Mouse (Mus musculus): ENCODE measurements around the gene Arl10. TPM values are rescaled to one million over a fixed set of nuclear protein-coding genes. Genes with fewer than 3 reads are reported as not detected.
A peak's percentile ranks its signal among the peaks of the same experiment; 100 is the strongest.

The Arl10 gene
- 27.1 and 29.7 TPM in 2 replicates for polyA plus RNA-seq (2014; fragmentation: Nextera tagmentation; extraction: Ambion mirVana)

DNA sequence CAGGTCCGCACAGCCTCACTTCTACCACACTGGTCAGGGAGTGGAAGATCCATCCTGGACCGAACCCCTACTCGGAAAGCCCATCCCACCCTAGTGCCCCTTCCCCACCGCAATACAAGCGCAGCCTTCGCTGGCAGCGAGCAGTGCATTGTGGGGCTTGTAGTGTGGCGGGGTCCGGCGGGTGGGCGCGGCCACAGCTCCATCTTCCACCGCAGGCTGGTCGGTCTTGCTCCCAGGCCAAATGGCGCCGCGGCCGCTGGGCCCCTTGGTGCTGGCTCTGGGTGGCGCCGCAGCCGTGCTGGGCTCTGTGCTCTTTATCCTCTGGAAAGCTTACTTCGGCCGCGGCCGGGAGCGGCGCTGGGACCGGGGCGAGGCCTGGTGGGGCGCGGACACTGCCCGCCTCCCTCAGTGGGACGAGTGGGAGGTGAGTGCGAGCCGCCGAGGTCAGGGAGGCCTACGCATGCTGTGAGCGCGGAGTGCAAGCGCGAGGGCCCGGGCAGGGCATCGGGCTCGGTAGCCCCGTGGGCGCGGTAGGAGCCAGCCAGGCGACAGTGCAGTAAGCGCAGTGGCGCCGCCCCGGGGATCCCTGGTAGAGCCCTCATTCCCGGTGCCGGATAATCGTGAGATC, at the start of gene Arl10:
Gene Arl10, plus strand, starts transcription at position 162 of the 628 bp plus-strand sequence.
- H3K36me3 ChIP-seq (ENCODE audit: control insufficient read depth, insufficient read depth, low read length), result peaks cover 10% of the 10 kb centered on the region
- H3K4me3 ChIP-seq (ENCODE audit: low read depth, low read length), result peak within 1 kb of the TSS; percentile 86
- peak within 1 kb of the TSS; percentile 90 for H3K4me2 ChIP-seq (ENCODE audit: low read depth, severe bottlenecking)
- H3K9me3 ChIP-seq (ENCODE audit: control insufficient read depth, low read length), result no peaks in the 10 kb centered on the region
- ATAC-seq (ENCODE audit: insufficient number of reproducible peaks, low FRiP score, low TSS enrichment, low read depth) (peak; percentile 88), DNase-seq (ENCODE audit: low spot score) (peak; percentile 90)
- peak within 1 kb of the TSS; percentile 22 for H3K27ac ChIP-seq (replicated peaks; ENCODE audit: low read depth, low read length)
- H3K9ac ChIP-seq (ENCODE audit: low read length), result peak within 1 kb of the TSS; percentile 78
- under 1% methylated on average over 55 of the region's 55 CpGs for WGBS
- H3K27me3 ChIP-seq (ENCODE audit: control insufficient read depth, insufficient read depth, low read length), result no peaks in the 10 kb centered on the region
- H3K4me1 ChIP-seq (ENCODE audit: control insufficient read depth, insufficient read depth, low read length), result peaks cover 4% of the 10 kb centered on the region; the same call in 1 of the 2 replicates

- Histone ChIP-seq H3K4me3 (ENCODE audit: low read depth, low read length) (no peak overlapping the region), H3K27ac (replicated peaks; ENCODE audit: low read depth, low read length) (no peak overlapping the region), H3K4me2 (ENCODE audit: low read depth, severe bottlenecking) (no peak overlapping the region), H3K4me1 (ENCODE audit: control insufficient read depth, insufficient read depth, low read length) (no peaks in the 10 kb centered on the region), H3K27me3 (ENCODE audit: control insufficient read depth, insufficient read depth, low read length) (no peaks in the 10 kb centered on the region), H3K9me3 (ENCODE audit: control insufficient read depth, low read length) (no peaks in the 10 kb centered on the region), H3K36me3 (ENCODE audit: control insufficient read depth, insufficient read depth, low read length) (peaks cover 9% of the 10 kb centered on the region; the same call in 1 of the 2 replicates), H3K9ac (ENCODE audit: low read length) (no peak overlapping the region)
- DNase-seq (ENCODE audit: low spot score) (no peak), ATAC-seq (ENCODE audit: insufficient number of reproducible peaks, low FRiP score, low TSS enrichment, low read depth) (no peak)
- 87% methylated on average over 6 of the region's 6 CpGs for WGBS
These were observed 47.7 kb upstream of the Arl10 start for GRCm38 (mm10) chr13:54527140-54527539.

DNA sequence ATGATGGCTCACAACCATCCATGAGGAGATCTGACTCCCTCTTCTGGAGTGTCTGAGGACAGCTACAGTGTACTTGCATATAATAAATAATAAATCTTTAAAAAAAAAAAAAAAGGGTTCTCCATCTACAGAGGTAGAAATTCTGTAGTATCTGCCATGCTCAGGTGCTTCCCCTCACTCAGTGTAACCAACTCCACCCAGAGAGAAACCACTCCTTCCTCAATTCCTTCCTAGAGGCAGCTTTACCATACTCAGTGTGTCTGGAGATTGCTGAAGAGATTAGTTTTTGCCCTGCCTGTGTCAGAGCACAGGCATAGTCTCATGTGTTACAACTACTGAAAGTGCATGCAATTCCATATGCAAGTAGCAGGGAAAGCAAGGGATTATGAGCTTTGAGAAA, 42.7 kb upstream of the Arl10 start:
- peaks cover 2% of the 10 kb centered on the region; the same call in 1 of the 2 replicates for H3K36me3 ChIP-seq (ENCODE audit: control insufficient read depth, insufficient read depth, low read length)
- ATAC-seq (ENCODE audit: insufficient number of reproducible peaks, low FRiP score, low TSS enrichment, low read depth), result no peak

GRCm38 (mm10) chr13:54548036-54548435, 26.8 kb upstream of the Arl10 start:
- peaks cover 15% of the 10 kb centered on the region for H3K36me3 ChIP-seq (ENCODE audit: control insufficient read depth, insufficient read depth, low read length)

More for the DNA sequence above, 42.7 kb upstream of the Arl10 start:
- H3K4me2 ChIP-seq (ENCODE audit: low read depth, severe bottlenecking), result no peak overlapping the region
- H3K27me3 ChIP-seq (ENCODE audit: control insufficient read depth, insufficient read depth, low read length), result no peaks in the 10 kb centered on the region
- DNase-seq (ENCODE audit: low spot score), result no peak
- H3K4me1 ChIP-seq (ENCODE audit: control insufficient read depth, insufficient read depth, low read length), result no peaks in the 10 kb centered on the region
- no peak overlapping the region for H3K27ac ChIP-seq (replicated peaks; ENCODE audit: low read depth, low read length)
- no peaks in the 10 kb centered on the region for H3K9me3 ChIP-seq (ENCODE audit: control insufficient read depth, low read length)
- no peak overlapping the region for H3K9ac ChIP-seq (ENCODE audit: low read length)
- H3K4me3 ChIP-seq (ENCODE audit: low read depth, low read length), result no peak overlapping the region

DNA sequence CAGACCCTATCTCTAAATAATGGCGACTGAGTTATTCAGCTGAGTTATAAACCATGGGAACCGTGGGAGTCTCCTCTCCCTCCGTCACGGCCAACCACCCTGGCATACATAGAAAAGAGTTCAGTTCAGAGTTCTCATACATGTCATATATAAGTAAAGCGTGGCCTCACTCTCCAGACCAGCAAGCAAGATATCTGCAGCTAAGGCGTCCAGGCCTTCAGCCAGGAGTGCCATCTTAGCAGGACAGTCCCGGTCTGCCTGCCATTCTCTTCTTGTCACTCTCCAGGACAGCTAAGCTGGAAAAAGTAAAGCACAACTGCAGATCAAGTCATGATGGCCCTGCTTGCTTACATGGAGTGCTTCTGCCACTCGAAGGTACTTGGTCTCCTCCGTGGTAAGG, 18.6 kb upstream of the Arl10 start:
- 95% methylated on average over 9 of the region's 9 CpGs for WGBS
- Histone ChIP-seq H3K4me2 (ENCODE audit: low read depth, severe bottlenecking) (no peak overlapping the region), H3K36me3 (ENCODE audit: control insufficient read depth, insufficient read depth, low read length) (peaks cover 25% of the 10 kb centered on the region), H3K9ac (ENCODE audit: low read length) (no peak overlapping the region), H3K4me1 (ENCODE audit: control insufficient read depth, insufficient read depth, low read length) (no peaks in the 10 kb centered on the region), H3K27ac (replicated peaks; ENCODE audit: low read depth, low read length) (no peak overlapping the region), H3K9me3 (ENCODE audit: control insufficient read depth, low read length) (no peaks in the 10 kb centered on the region), H3K27me3 (ENCODE audit: control insufficient read depth, insufficient read depth, low read length) (no peaks in the 10 kb centered on the region), H3K4me3 (ENCODE audit: low read depth, low read length) (no peak overlapping the region)
- DNase-seq (ENCODE audit: low spot score), result no peak
- ATAC-seq (ENCODE audit: insufficient number of reproducible peaks, low FRiP score, low TSS enrichment, low read depth), result no peak

More at GRCm38 (mm10) chr13:54548036-54548435, 26.8 kb upstream of the Arl10 start:
- Histone ChIP-seq H3K4me2 (ENCODE audit: low read depth, severe bottlenecking) (no peak overlapping the region), H3K4me1 (ENCODE audit: control insufficient read depth, insufficient read depth, low read length) (no peaks in the 10 kb centered on the region), H3K27ac (replicated peaks; ENCODE audit: low read depth, low read length) (no peak overlapping the region), H3K9me3 (ENCODE audit: control insufficient read depth, low read length) (no peaks in the 10 kb centered on the region), H3K27me3 (ENCODE audit: control insufficient read depth, insufficient read depth, low read length) (no peaks in the 10 kb centered on the region), H3K4me3 (ENCODE audit: low read depth, low read length) (no peak overlapping the region), H3K9ac (ENCODE audit: low read length) (no peak overlapping the region)
- ATAC-seq (ENCODE audit: insufficient number of reproducible peaks, low FRiP score, low TSS enrichment, low read depth) (no peak), DNase-seq (ENCODE audit: low spot score) (no peak)
- 85% methylated on average over 7 of the region's 7 CpGs for WGBS

DNA sequence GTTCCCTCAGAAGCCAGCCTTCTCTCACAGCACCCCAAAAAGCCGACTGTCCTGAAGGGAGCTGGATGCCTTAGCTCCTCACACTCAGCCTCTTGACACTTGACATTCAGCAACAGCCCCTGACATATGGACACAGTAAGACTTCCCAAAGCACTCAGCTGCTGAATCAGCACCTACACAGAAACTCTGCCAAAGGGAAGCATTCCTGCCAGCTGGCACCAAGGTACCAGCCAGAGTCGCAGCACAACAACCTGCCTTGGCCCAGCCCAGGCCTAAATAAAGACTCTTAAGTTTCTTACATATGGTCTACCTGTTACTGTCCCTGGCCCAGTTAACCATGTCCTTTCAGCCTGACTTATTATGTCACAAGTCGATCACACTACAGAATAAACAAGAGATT, 18.0 kb upstream of the Arl10 start:
- Histone ChIP-seq H3K4me2 (ENCODE audit: low read depth, severe bottlenecking) (no peak overlapping the region), H3K27ac (replicated peaks; ENCODE audit: low read depth, low read length) (no peak overlapping the region), H3K27me3 (ENCODE audit: control insufficient read depth, insufficient read depth, low read length) (no peaks in the 10 kb centered on the region), H3K9ac (ENCODE audit: low read length) (no peak overlapping the region), H3K4me1 (ENCODE audit: control insufficient read depth, insufficient read depth, low read length) (no peaks in the 10 kb centered on the region), H3K36me3 (ENCODE audit: control insufficient read depth, insufficient read depth, low read length) (peaks cover 28% of the 10 kb centered on the region), H3K4me3 (ENCODE audit: low read depth, low read length) (no peak overlapping the region), H3K9me3 (ENCODE audit: control insufficient read depth, low read length) (no peaks in the 10 kb centered on the region)
- ATAC-seq (ENCODE audit: insufficient number of reproducible peaks, low FRiP score, low TSS enrichment, low read depth), result no peak
- no peak for DNase-seq (ENCODE audit: low spot score)
- WGBS, result 90% methylated on average over 3 of the region's 3 CpGs

- Histone ChIP-seq H3K27me3 (ENCODE audit: control insufficient read depth, insufficient read depth, low read length) (no peaks in the 10 kb centered on the region), H3K9ac (ENCODE audit: low read length) (no peak overlapping the region), H3K4me1 (ENCODE audit: control insufficient read depth, insufficient read depth, low read length) (no peaks in the 10 kb centered on the region), H3K27ac (replicated peaks; ENCODE audit: low read depth, low read length) (no peak overlapping the region), H3K4me2 (ENCODE audit: low read depth, severe bottlenecking) (no peak overlapping the region), H3K36me3 (ENCODE audit: control insufficient read depth, insufficient read depth, low read length) (peaks cover 26% of the 10 kb centered on the region), H3K4me3 (ENCODE audit: low read depth, low read length) (no peak overlapping the region), H3K9me3 (ENCODE audit: control insufficient read depth, low read length) (no peaks in the 10 kb centered on the region)
- ATAC-seq (ENCODE audit: insufficient number of reproducible peaks, low FRiP score, low TSS enrichment, low read depth), result no peak
- DNase-seq (ENCODE audit: low spot score), result no peak
- 88% methylated on average over 1 of the region's 1 CpGs for whole genome bisulfite sequencing
These were observed 17.2 kb upstream of the Arl10 start for GRCm38 (mm10) chr13:54557652-54558051.

- peaks cover 6% of the 10 kb centered on the region for H3K4me1 ChIP-seq (ENCODE audit: control insufficient read depth, insufficient read depth, low read length)
These were observed 15.2 kb upstream of the Arl10 start for GRCm38 (mm10) chr13:54559656-54560055.

GRCm38 (mm10) chr13:54560608-54561007, 14.2 kb upstream of the Arl10 start:
- Histone ChIP-seq H3K9ac (ENCODE audit: low read length) (no peak overlapping the region), H3K9me3 (ENCODE audit: control insufficient read depth, low read length) (no peaks in the 10 kb centered on the region), H3K4me3 (ENCODE audit: low read depth, low read length) (no peak overlapping the region), H3K4me1 (ENCODE audit: control insufficient read depth, insufficient read depth, low read length) (peaks cover 6% of the 10 kb centered on the region), H3K36me3 (ENCODE audit: control insufficient read depth, insufficient read depth, low read length) (peaks cover 24% of the 10 kb centered on the region), H3K27me3 (ENCODE audit: control insufficient read depth, insufficient read depth, low read length) (no peaks in the 10 kb centered on the region), H3K27ac (replicated peaks; ENCODE audit: low read depth, low read length) (no peak overlapping the region), H3K4me2 (ENCODE audit: low read depth, severe bottlenecking) (no peak overlapping the region)
- no peak for DNase-seq (ENCODE audit: low spot score)
- ATAC-seq (ENCODE audit: insufficient number of reproducible peaks, low FRiP score, low TSS enrichment, low read depth), result no peak
- 95% methylated on average over 7 of the region's 7 CpGs for WGBS

More at GRCm38 (mm10) chr13:54559656-54560055, 15.2 kb upstream of the Arl10 start:
- H3K27me3 ChIP-seq (ENCODE audit: control insufficient read depth, insufficient read depth, low read length), result no peaks in the 10 kb centered on the region
- WGBS, result 92% methylated on average over 2 of the region's 2 CpGs
- H3K4me2 ChIP-seq (ENCODE audit: low read depth, severe bottlenecking), result no peak overlapping the region
- no peak overlapping the region for H3K9ac ChIP-seq (ENCODE audit: low read length)
- no peak for DNase-seq (ENCODE audit: low spot score)
- no peaks in the 10 kb centered on the region for H3K9me3 ChIP-seq (ENCODE audit: control insufficient read depth, low read length)
- no peak overlapping the region for H3K27ac ChIP-seq (replicated peaks; ENCODE audit: low read depth, low read length)
- no peak for ATAC-seq (ENCODE audit: insufficient number of reproducible peaks, low FRiP score, low TSS enrichment, low read depth)
- H3K4me3 ChIP-seq (ENCODE audit: low read depth, low read length), result no peak overlapping the region
- H3K36me3 ChIP-seq (ENCODE audit: control insufficient read depth, insufficient read depth, low read length), result peaks cover 24% of the 10 kb centered on the region
